In the genomic region with DNA sequence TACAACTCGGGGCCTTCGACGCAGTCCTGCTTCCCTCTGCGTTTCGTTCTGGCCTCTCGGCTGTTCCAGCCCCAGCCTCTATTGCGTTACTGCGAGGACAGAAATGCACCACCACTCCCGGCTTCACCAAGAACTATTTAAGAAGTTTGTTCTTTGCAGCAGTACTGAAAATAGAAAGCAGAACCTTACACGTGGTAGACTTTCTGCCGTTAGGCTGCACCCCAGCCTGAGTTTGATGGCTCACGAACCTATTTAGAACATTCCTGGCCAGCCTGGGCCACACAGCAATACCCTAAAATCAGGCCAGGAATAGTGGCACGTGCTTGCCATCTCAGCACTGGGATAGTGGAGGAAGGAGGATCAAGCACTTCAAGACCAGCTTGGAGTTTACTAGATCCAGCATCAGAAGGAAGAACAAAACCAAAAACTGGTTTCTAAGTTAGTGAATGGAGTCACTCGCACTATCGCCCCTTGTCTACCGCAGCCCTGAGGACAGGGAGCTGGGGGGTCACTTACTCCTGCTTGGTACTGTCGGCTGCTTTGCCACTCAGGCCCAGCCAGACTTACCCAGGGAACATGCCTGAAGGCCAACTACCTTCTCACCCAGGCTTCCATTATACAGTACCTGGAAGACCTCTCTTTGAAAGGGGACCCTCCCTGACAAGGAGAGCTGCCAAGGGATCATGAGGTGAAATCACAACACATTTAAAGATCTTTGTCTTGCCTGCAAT, we compare ENCODE assay signal across 8 mouse cellular contexts. TPM values are rescaled to one million over a fixed set of nuclear protein-coding genes. Genes with fewer than 3 reads are reported as not detected.
DNase-seq lines count a peak whose midpoint lies in the region; ATAC-seq and TF ChIP-seq lines count a peak whose summit lies in the region.

No protein-coding gene starts in this region.

- no peak for TF ChIP-seq POLR2A in limb, embryonic 14.5 days (IDR thresholded peaks at IDR 0.05; ENCODE audit: borderline replicate concordance, extremely low read depth, insufficient read depth, insufficient read length)

- H3K4me3 ChIP-seq in neural tube, embryonic 11.5 days (ENCODE audit: low read depth, low read length): peak overlapping the region; percentile 73
- H3K4me3 ChIP-seq in limb, embryonic 14.5 days (replicated peaks; ENCODE audit: low read length): peak overlapping the region; percentile 83

- no peak for ATAC-seq in neural tube, embryonic 11.5 days (ENCODE audit: insufficient read depth, low FRiP score, low TSS enrichment)
- no peak for ATAC-seq in limb, embryonic 14.5 days (ENCODE audit: low FRiP score, low read depth)

- H3K4me1 ChIP-seq in neural tube, embryonic 11.5 days (ENCODE audit: control insufficient read depth, insufficient read depth, low read length): peaks cover 28% of the 10 kb centered on the region
- H3K4me1 ChIP-seq in limb, embryonic 14.5 days (ENCODE audit: control insufficient read depth, insufficient read depth, low read length): peaks cover 19% of the 10 kb centered on the region

- H3K27ac ChIP-seq in neural tube, embryonic 11.5 days (ENCODE audit: low read depth, low read length): peak overlapping the region; percentile 87
- peak overlapping the region; percentile 70 for H3K27ac ChIP-seq in limb, embryonic 14.5 days (replicated peaks; ENCODE audit: low read depth, low read length)

- H3K9me3 ChIP-seq in neural tube, embryonic 11.5 days (ENCODE audit: control insufficient read depth, low read length): no peaks in the 10 kb centered on the region
- no peaks in the 10 kb centered on the region for H3K9me3 ChIP-seq in limb, embryonic 14.5 days (ENCODE audit: control insufficient read depth, low read length)

- H3K27me3 ChIP-seq in neural tube, embryonic 11.5 days (ENCODE audit: control insufficient read depth, insufficient read depth, low read length): no peaks in the 10 kb centered on the region
- no peaks in the 10 kb centered on the region for H3K27me3 ChIP-seq in limb, embryonic 14.5 days (ENCODE audit: control insufficient read depth, insufficient read depth, low read length)

- DNase-seq in cerebellum, adult 11-12 months: peak; percentile 60
- no peak for DNase-seq in cerebellum, adult 11 months
- DNase-seq in neural tube, embryonic 11.5 days (ENCODE audit: low spot score): no peak
- no peak for DNase-seq in neural tube, embryonic 10.5 days (ENCODE audit: extremely low spot score, low spot score)
- DNase-seq in limb, embryonic 14.5 days (ENCODE audit: low spot score): no peak
- DNase-seq in telencephalon, adult 2 months (ENCODE audit: low read depth, low spot score): peak; percentile 32
- DNase-seq in adrenal gland, adult 8-10 months: no peak
- no peak for DNase-seq in cerebellum, postnatal 36 days

- peak overlapping the region; percentile 69 for H3K9ac ChIP-seq in neural tube, embryonic 11.5 days (ENCODE audit: low read length)
- peak overlapping the region; percentile 40 for H3K9ac ChIP-seq in limb, embryonic 14.5 days (ENCODE audit: low read depth, low read length, severe bottlenecking)

- peak overlapping the region; percentile 82 for H3K4me2 ChIP-seq in neural tube, embryonic 11.5 days (ENCODE audit: low read depth)
- peak overlapping the region; percentile 53 for H3K4me2 ChIP-seq in limb, embryonic 14.5 days (replicated peaks; ENCODE audit: low read depth, low read length, severe bottlenecking)

- H3K36me3 ChIP-seq in neural tube, embryonic 11.5 days (ENCODE audit: control insufficient read depth, insufficient read depth, low read length): peaks cover 17% of the 10 kb centered on the region
- peaks cover 55% of the 10 kb centered on the region for H3K36me3 ChIP-seq in limb, embryonic 14.5 days (ENCODE audit: control insufficient read depth, insufficient read depth, low read length)

- 18% methylated on average over 17 of the region's 17 CpGs for WGBS in neural tube, embryonic 11.5 days
- 13% methylated on average over 17 of the region's 17 CpGs for WGBS in limb, embryonic 14.5 days

RNA-seq across cellular contexts. Expression of gene Mbd3, which starts 0.8 kb away (rescaled TPM):
- 262 and 271 TPM in 2 replicates for polyA plus RNA-seq in neural tube, embryonic 11.5 days (2014; fragmentation: Nextera tagmentation; extraction: Ambion mirVana)
- polyA plus RNA-seq in limb, embryonic 14.5 days (2012; rRNA removed): 267 and 270 TPM in 2 replicates
- 196 and 214 TPM in 2 replicates for polyA plus RNA-seq in limb, embryonic 14.5 days (2014; fragmentation: Nextera tagmentation; extraction: Ambion mirVana)
- 100 to 1,000 TPM; 147 to 161 (median 156) TPM for total RNA-seq in adrenal gland, adult 8-10 months (2022)

RNA-seq across cellular contexts. Expression of gene Uqcr11, which starts 6.5 kb away (rescaled TPM):
- polyA plus RNA-seq in neural tube, embryonic 11.5 days (2014; fragmentation: Nextera tagmentation; extraction: Ambion mirVana): 494 and 521 TPM in 2 replicates
- 572 and 718 TPM in 2 replicates for polyA plus RNA-seq in limb, embryonic 14.5 days (2012; rRNA removed)
- 617 and 707 TPM in 2 replicates for polyA plus RNA-seq in limb, embryonic 14.5 days (2014; fragmentation: Nextera tagmentation; extraction: Ambion mirVana)
- 100 to 1,000 TPM; 515 to 715 (median 604) TPM for total RNA-seq in adrenal gland, adult 8-10 months (2022)

RNA-seq across cellular contexts. Expression of gene Mex3d, which starts 12.7 kb away (rescaled TPM):
- 12.6 and 15.5 TPM in 2 replicates for polyA plus RNA-seq in neural tube, embryonic 11.5 days (2014; fragmentation: Nextera tagmentation; extraction: Ambion mirVana)
- 44.0 and 60.0 TPM in 2 replicates for polyA plus RNA-seq in limb, embryonic 14.5 days (2012; rRNA removed)
- polyA plus RNA-seq in limb, embryonic 14.5 days (2014; fragmentation: Nextera tagmentation; extraction: Ambion mirVana): 8.2 and 9.0 TPM in 2 replicates
- total RNA-seq in adrenal gland, adult 8-10 months (2022): 10 to 100 TPM; 17.4 to 21.6 (median 20.8) TPM

RNA-seq across cellular contexts. Expression of gene Tcf3, which starts 33.3 kb away (rescaled TPM):
- polyA plus RNA-seq in neural tube, embryonic 11.5 days (2014; fragmentation: Nextera tagmentation; extraction: Ambion mirVana): 177 and 178 TPM in 2 replicates
- polyA plus RNA-seq in limb, embryonic 14.5 days (2012; rRNA removed): 191 and 260 TPM in 2 replicates
- polyA plus RNA-seq in limb, embryonic 14.5 days (2014; fragmentation: Nextera tagmentation; extraction: Ambion mirVana): 129 and 147 TPM in 2 replicates
- total RNA-seq in adrenal gland, adult 8-10 months (2022): 10 to 100 TPM; 56.7 to 75.7 (median 66.8) TPM

RNA-seq across cellular contexts. Expression of gene Plk5, which starts 43.9 kb away (rescaled TPM):
- 0.17 TPM in 1 of 2 replicates, not detected in the other for polyA plus RNA-seq in neural tube, embryonic 11.5 days (2014; fragmentation: Nextera tagmentation; extraction: Ambion mirVana)
- polyA plus RNA-seq in limb, embryonic 14.5 days (2012; rRNA removed): 1.8 and 1.9 TPM in 2 replicates
- 0.48 and 0.88 TPM in 2 replicates for polyA plus RNA-seq in limb, embryonic 14.5 days (2014; fragmentation: Nextera tagmentation; extraction: Ambion mirVana)
- total RNA-seq in adrenal gland, adult 8-10 months (2022): 1 to 10 TPM in 1 of 4 experiments, under 1 TPM in 3; 0.21 to 1.3 (median 0.41) TPM

Comparison
In these comparisons a context has a peak if more than half of its experiments do, and no peak if none do; other contexts are left out.
1. DNase-seq: peak in cerebellum, adult 11-12 months (single experiment) and telencephalon, adult 2 months (single experiment); none in cerebellum, adult 11 months (single experiment), neural tube, embryonic 11.5 days (single experiment), neural tube, embryonic 10.5 days (single experiment), limb, embryonic 14.5 days (single experiment), adrenal gland, adult 8-10 months (single experiment) and cerebellum, postnatal 36 days (0 of 2).